Mouse (Mus musculus): ENCODE data around the gene Fgf12. TPM values are rescaled to one million over a fixed set of nuclear protein-coding genes. Genes with fewer than 3 reads are reported as not detected.

Fgf12 gene
- polyA plus RNA-seq, 1 experiment: 18.0 TPM

GRCm38 (mm10) chr16:28303889-28304288 lies 449.0 kb downstream of the Fgf12 start:
- peak; percentile 35 for DNase-seq (ENCODE audit: low read depth)
- no peak for TF ChIP-seq CTCF (IDR thresholded peaks at IDR 0.05; ENCODE audit: borderline replicate concordance, extremely low read depth, insufficient read depth, insufficient read length)
- TF ChIP-seq POLR2A (IDR thresholded peaks at IDR 0.05; ENCODE audit: borderline replicate concordance, extremely low read depth, insufficient read depth, insufficient read length, poor library complexity, severe bottlenecking): no peak

GRCm38 (mm10) chr16:28289689-28290330 lies 463.1 kb downstream of the Fgf12 start:
- no peak for TF ChIP-seq POLR2A (IDR thresholded peaks at IDR 0.05; ENCODE audit: borderline replicate concordance, extremely low read depth, insufficient read depth, insufficient read length, poor library complexity, severe bottlenecking)
- no peak for TF ChIP-seq CTCF (IDR thresholded peaks at IDR 0.05; ENCODE audit: borderline replicate concordance, extremely low read depth, insufficient read depth, insufficient read length)

GRCm38 (mm10) chr16:28257904-28258303 lies 495.0 kb downstream of the Fgf12 start:
- DNase-seq (ENCODE audit: low read depth): peak; percentile 24
- TF ChIP-seq CTCF (IDR thresholded peaks at IDR 0.05; ENCODE audit: borderline replicate concordance, extremely low read depth, insufficient read depth, insufficient read length): no peak
- TF ChIP-seq POLR2A (IDR thresholded peaks at IDR 0.05; ENCODE audit: borderline replicate concordance, extremely low read depth, insufficient read depth, insufficient read length, poor library complexity, severe bottlenecking): no peak

More at GRCm38 (mm10) chr16:28289689-28290330, 463.1 kb downstream of the Fgf12 start:
- peak; percentile 11 for DNase-seq (ENCODE audit: low read depth)

GRCm38 (mm10) chr16:28254303-28254702 lies 498.6 kb downstream of the Fgf12 start:
- no peak for TF ChIP-seq POLR2A (IDR thresholded peaks at IDR 0.05; ENCODE audit: borderline replicate concordance, extremely low read depth, insufficient read depth, insufficient read length, poor library complexity, severe bottlenecking)
- no peak for TF ChIP-seq CTCF (IDR thresholded peaks at IDR 0.05; ENCODE audit: borderline replicate concordance, extremely low read depth, insufficient read depth, insufficient read length)

GRCm38 (mm10) chr16:28251930-28252329 lies 500.9 kb downstream of the Fgf12 start:
- peak; percentile 31 for DNase-seq (ENCODE audit: low read depth)
- TF ChIP-seq POLR2A (IDR thresholded peaks at IDR 0.05; ENCODE audit: borderline replicate concordance, extremely low read depth, insufficient read depth, insufficient read length, poor library complexity, severe bottlenecking) (no peak), CTCF (IDR thresholded peaks at IDR 0.05; ENCODE audit: borderline replicate concordance, extremely low read depth, insufficient read depth, insufficient read length) (no peak)

More at GRCm38 (mm10) chr16:28254303-28254702, 498.6 kb downstream of the Fgf12 start:
- peak; percentile 45 for DNase-seq (ENCODE audit: low read depth)

GRCm38 (mm10) chr16:28242867-28243649 lies 509.8 kb downstream of the Fgf12 start:
- DNase-seq (ENCODE audit: low read depth): no peak
- TF ChIP-seq POLR2A (IDR thresholded peaks at IDR 0.05; ENCODE audit: borderline replicate concordance, extremely low read depth, insufficient read depth, insufficient read length, poor library complexity, severe bottlenecking) (no peak), CTCF (IDR thresholded peaks at IDR 0.05; ENCODE audit: borderline replicate concordance, extremely low read depth, insufficient read depth, insufficient read length) (no peak)

GRCm38 (mm10) chr16:28239382-28239781 lies 513.5 kb downstream of the Fgf12 start:
- DNase-seq (ENCODE audit: low read depth): no peak
- TF ChIP-seq POLR2A (IDR thresholded peaks at IDR 0.05; ENCODE audit: borderline replicate concordance, extremely low read depth, insufficient read depth, insufficient read length, poor library complexity, severe bottlenecking) (no peak), CTCF (IDR thresholded peaks at IDR 0.05; ENCODE audit: borderline replicate concordance, extremely low read depth, insufficient read depth, insufficient read length) (no peak)

- TF ChIP-seq CTCF (IDR thresholded peaks at IDR 0.05; ENCODE audit: borderline replicate concordance, extremely low read depth, insufficient read depth, insufficient read length) (no peak), POLR2A (IDR thresholded peaks at IDR 0.05; ENCODE audit: borderline replicate concordance, extremely low read depth, insufficient read depth, insufficient read length, poor library complexity, severe bottlenecking) (no peak)
- DNase-seq (ENCODE audit: low read depth): peak; percentile 83
Observed at GRCm38 (mm10) chr16:28238019-28238868, 514.6 kb downstream of the Fgf12 start.

- no peak for DNase-seq (ENCODE audit: low read depth)
- TF ChIP-seq POLR2A (IDR thresholded peaks at IDR 0.05; ENCODE audit: borderline replicate concordance, extremely low read depth, insufficient read depth, insufficient read length, poor library complexity, severe bottlenecking) (no peak), CTCF (IDR thresholded peaks at IDR 0.05; ENCODE audit: borderline replicate concordance, extremely low read depth, insufficient read depth, insufficient read length) (no peak)
Observed at GRCm38 (mm10) chr16:28215930-28216329, 536.9 kb downstream of the Fgf12 start.

GRCm38 (mm10) chr16:28212411-28212810 lies 540.5 kb downstream of the Fgf12 start:
- DNase-seq (ENCODE audit: low read depth): no peak
- no peak for TF ChIP-seq CTCF (IDR thresholded peaks at IDR 0.05; ENCODE audit: borderline replicate concordance, extremely low read depth, insufficient read depth, insufficient read length)
- no peak for TF ChIP-seq POLR2A (IDR thresholded peaks at IDR 0.05; ENCODE audit: borderline replicate concordance, extremely low read depth, insufficient read depth, insufficient read length, poor library complexity, severe bottlenecking)

GRCm38 (mm10) chr16:28156443-28156842 lies 596.4 kb downstream of the Fgf12 start:
- no peak for TF ChIP-seq CTCF (IDR thresholded peaks at IDR 0.05; ENCODE audit: borderline replicate concordance, extremely low read depth, insufficient read depth, insufficient read length)
- TF ChIP-seq POLR2A (IDR thresholded peaks at IDR 0.05; ENCODE audit: borderline replicate concordance, extremely low read depth, insufficient read depth, insufficient read length, poor library complexity, severe bottlenecking): no peak
- no peak for DNase-seq (ENCODE audit: low read depth)
